Comparison of ENCODE assay signal across 12 mouse cellular contexts in the genomic region with DNA sequence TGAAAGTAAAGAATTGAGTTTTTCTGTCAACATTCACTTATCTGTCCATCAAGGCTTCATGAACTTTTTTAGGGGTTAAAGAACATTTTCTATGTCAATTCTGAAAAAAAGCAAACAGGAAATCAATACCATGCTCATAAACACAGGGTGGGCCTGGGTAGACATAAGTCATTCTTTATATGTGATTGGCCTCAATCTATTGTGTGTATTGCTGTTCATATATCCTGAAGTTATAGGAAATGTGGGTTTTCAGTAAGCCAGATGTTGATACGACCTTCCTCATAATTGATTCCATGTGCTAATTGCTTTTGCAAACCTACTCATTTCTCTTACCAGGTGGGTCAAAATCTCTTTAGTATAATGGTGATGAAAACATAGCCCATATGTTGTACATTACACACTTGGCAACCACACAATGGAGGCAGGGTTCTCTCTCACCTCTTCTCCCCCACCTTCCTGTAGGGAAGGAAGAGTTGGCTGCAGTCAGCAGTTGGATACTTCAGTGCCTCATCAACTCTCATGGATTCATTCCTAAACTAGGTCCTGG.
"Had no signal": no experiment of that assay in that cellular context is flagged by ENCODE, and none has a peak within 500 bp of the region (broad histone marks: within the 10 kb centered on the region; RNA-seq: fewer than 3 reads in every experiment).

No protein-coding gene starts in this region.

- H3K9me3 ChIP-seq: liver, embryonic 13.5 days; midbrain, embryonic 10.5 days had no signal

- H3K36me3 ChIP-seq: liver, embryonic 13.5 days; midbrain, embryonic 10.5 days had no signal

- H3K27me3 ChIP-seq: liver, embryonic 13.5 days had no signal

- H3K27ac ChIP-seq: layer of hippocampus, adult 2 months; left cerebral cortex, adult 2 months; liver, embryonic 13.5 days; midbrain, embryonic 10.5 days had no signal

- H3K4me3 ChIP-seq: layer of hippocampus, adult 2 months; left cerebral cortex, adult 2 months; liver, embryonic 13.5 days; midbrain, embryonic 10.5 days had no signal

- ATAC-seq: intestine, embryonic 16.5 days had no signal

- DNase-seq: kidney, adult 2 months; kidney, postnatal 25 days; liver; liver, embryonic 13.5 days; lung, adult 18-20 months; lung, postnatal 36 days; right cerebral cortex, postnatal 14 days; thymus, postnatal 4 days had no signal

- H3K4me2 ChIP-seq: liver, embryonic 13.5 days had no signal

- H3K4me1 ChIP-seq: liver, embryonic 13.5 days; midbrain, embryonic 10.5 days had no signal

- H3K9ac ChIP-seq: liver, embryonic 13.5 days had no signal
